Mouse (Mus musculus) embryonic facial prominence, embryonic 10.5 days (tissue): ENCODE data around the gene Ntm. TPM values are rescaled to one million over a fixed set of nuclear protein-coding genes. Genes with fewer than 3 reads are reported as not detected.

Source experiments
- DNase-seq: peaks from one replicate; pipeline ENCODE4 v3.0.0-alpha.2; 2017; ENCODE audit warnings: low spot score
- H3K27ac ChIP-seq: fragments of 300-500 bp; sonication (generic); replicated peaks from 2 replicates; pipeline ENCODE4 v1.5.1; 2016; ENCODE audit warnings: mild to moderate bottlenecking
- H3K27me3 ChIP-seq: fragments of 300-500 bp; sonication (generic); replicated peaks from 2 replicates; pipeline ENCODE4 v1.6.1; 2016; ENCODE audit warnings: low read depth, mild to moderate bottlenecking; ENCODE audit not compliant: poor library complexity, severe bottlenecking
- H3K36me3 ChIP-seq: fragments of 300-500 bp; sonication (generic); replicated peaks from 2 replicates; pipeline ENCODE4 v1.6.1; 2016; ENCODE audit warnings: mild to moderate bottlenecking, moderate library complexity
- H3K4me1 ChIP-seq: fragments of 300-500 bp; sonication (generic); 2 replicates; pipeline ENCODE4 v1.6.1; 2016
- H3K4me3 ChIP-seq: fragments of 300-500 bp; sonication (generic); 2 replicates; pipeline ENCODE4 v1.5.1; 2016; ENCODE audit warnings: mild to moderate bottlenecking, moderate library complexity
- H3K9me3 ChIP-seq: fragments of 300-500 bp; sonication (generic); 2 replicates; pipeline ENCODE4 v1.6.1; 2016; ENCODE audit warnings: mild to moderate bottlenecking
- WGBS: fragments of 180-500 bp; shearing (Covaris S2); methylation state at CpG from one replicate; pipeline ENCODE4 v1.1.7; 2016; 5-methylcytosine and 5-hydroxymethylcytosine counted together
- polyA plus RNA-seq: library from polyadenylated mRNA; unstranded; fragments of >200 nt; fragmentation: Nextera tagmentation; extraction: Ambion mirVana; gene quantifications from 2 replicates; pipeline ENCODE4 v1.2.1, GENCODE M21; 2016

Ntm gene
- polyA plus RNA-seq, 1 experiment from 2014 or later, result 8.1 TPM

DNA sequence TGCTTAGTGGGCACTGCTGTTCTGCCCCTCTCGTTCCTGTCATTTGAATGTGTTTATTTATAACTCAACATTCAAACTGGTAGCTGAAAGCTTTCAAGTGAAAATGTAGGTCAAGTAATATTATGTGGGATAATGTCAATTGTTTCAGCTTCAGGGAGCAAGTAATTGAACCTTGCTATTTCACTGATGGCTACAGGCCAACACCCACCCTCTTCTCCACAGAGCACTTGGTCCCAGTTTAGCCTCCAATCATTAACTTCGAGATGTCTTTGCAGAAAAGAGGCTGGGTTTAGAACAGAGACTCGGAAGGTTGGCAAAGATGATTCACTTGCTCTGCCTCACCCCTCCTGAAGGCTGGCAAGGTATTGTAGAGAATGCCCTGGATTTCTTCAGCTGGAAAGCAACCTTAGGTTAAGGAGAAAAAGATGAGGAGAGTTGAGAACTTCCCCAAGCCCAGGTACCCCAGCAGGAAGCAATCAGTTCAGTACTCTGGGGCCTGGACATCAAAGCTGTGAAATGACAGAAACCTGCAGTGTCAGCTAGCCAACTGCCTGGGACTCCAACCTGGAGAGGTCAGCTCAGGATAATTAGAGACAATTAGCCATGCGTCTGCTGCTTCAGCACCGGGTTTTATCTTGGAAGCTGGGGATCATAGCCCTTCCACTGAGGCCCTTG is 741.9 kb downstream of the Ntm start:
- DNase-seq, result peak; percentile 23
- H3K27me3 ChIP-seq, result 0 out of 2 replicates have a peak, but pooled peaks cover 4% of the 10 kb centered on the region
- no peaks in the 10 kb centered on the region for H3K36me3 ChIP-seq
- peaks cover 31% of the 10 kb centered on the region for H3K4me1 ChIP-seq
- WGBS, result 22% methylated on average over 5 of the region's 5 CpGs
- no peaks in the 10 kb centered on the region for H3K9me3 ChIP-seq
- no peak overlapping the region for H3K27ac ChIP-seq
- H3K4me3 ChIP-seq, result no peak overlapping the region

DNA sequence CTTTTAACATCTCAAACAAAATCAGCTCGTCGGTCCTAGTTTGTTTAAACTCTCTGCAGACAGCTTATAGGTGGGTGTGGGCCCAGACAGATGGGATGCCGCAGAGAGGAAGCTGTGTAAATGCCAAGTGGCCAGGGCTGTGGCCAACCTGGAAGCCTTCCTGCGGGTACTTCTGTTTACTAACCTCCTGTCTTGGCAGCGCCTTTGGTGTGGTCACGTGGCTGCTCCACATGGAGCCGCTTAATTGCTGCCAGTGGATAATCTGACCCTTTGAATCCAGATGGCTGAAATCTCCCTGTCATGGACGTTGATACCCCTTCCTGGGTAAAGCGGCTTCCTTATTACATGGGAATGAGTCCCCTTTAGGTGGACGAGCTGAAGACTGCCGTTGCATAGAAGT is 742.4 kb downstream of the Ntm start:
- 0 out of 2 replicates have a peak, but pooled peaks cover 4% of the 10 kb centered on the region for H3K27me3 ChIP-seq
- DNase-seq, result peak; percentile 30
- H3K9me3 ChIP-seq, result no peaks in the 10 kb centered on the region
- 38% methylated on average over 11 of the region's 11 CpGs for WGBS
- no peaks in the 10 kb centered on the region for H3K36me3 ChIP-seq
- no peak overlapping the region for H3K4me3 ChIP-seq
- peaks cover 31% of the 10 kb centered on the region for H3K4me1 ChIP-seq
- H3K27ac ChIP-seq, result no peak overlapping the region

GRCm38 (mm10) chr9:29217951-29218350 is 745.0 kb downstream of the Ntm start:
- WGBS, result 93% methylated on average over 7 of the region's 7 CpGs
- H3K4me1 ChIP-seq, result peaks cover 26% of the 10 kb centered on the region
- H3K4me3 ChIP-seq, result no peak overlapping the region
- H3K27ac ChIP-seq, result no peak overlapping the region
- H3K9me3 ChIP-seq, result no peaks in the 10 kb centered on the region
- H3K36me3 ChIP-seq, result no peaks in the 10 kb centered on the region
- 0 out of 2 replicates have a peak, but pooled peaks cover 4% of the 10 kb centered on the region for H3K27me3 ChIP-seq
- no peak for DNase-seq

GRCm38 (mm10) chr9:29216528-29216927 is 746.4 kb downstream of the Ntm start:
- Histone ChIP-seq H3K27ac (no peak overlapping the region), H3K27me3 (0 out of 2 replicates have a peak, but pooled peaks cover 4% of the 10 kb centered on the region), H3K4me1 (peaks cover 16% of the 10 kb centered on the region), H3K4me3 (no peak overlapping the region), H3K36me3 (no peaks in the 10 kb centered on the region), H3K9me3 (no peaks in the 10 kb centered on the region)
- 85% methylated on average over 8 of the region's 8 CpGs for WGBS
- DNase-seq, result no peak

DNA sequence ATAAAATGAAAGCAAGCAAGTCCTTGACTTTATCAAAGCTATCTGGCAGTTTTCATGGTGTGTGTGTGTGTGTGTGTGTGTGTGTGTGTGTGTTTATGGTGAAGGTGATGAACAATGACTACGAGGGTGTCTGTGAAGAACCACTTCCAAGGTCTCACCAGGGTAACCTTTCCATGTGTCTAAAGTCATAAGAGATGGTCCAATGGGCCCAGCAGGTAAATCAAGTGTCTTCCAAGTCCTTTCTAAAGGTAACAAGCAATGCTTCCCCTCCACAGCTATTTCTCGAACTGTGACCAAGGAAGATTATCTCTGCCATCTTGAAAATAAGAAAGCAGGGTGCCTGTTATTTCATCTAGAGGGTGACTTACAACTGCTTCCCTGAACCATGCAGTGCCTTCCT is 747.1 kb downstream of the Ntm start:
- no peaks in the 10 kb centered on the region for H3K9me3 ChIP-seq
- H3K27ac ChIP-seq, result no peak overlapping the region
- H3K27me3 ChIP-seq, result 0 out of 2 replicates have a peak, but pooled peaks cover 4% of the 10 kb centered on the region
- H3K4me1 ChIP-seq, result peaks cover 9% of the 10 kb centered on the region
- DNase-seq, result no peak
- H3K36me3 ChIP-seq, result no peaks in the 10 kb centered on the region
- H3K4me3 ChIP-seq, result no peak overlapping the region
- 83% methylated on average over 2 of the region's 2 CpGs for WGBS

DNA sequence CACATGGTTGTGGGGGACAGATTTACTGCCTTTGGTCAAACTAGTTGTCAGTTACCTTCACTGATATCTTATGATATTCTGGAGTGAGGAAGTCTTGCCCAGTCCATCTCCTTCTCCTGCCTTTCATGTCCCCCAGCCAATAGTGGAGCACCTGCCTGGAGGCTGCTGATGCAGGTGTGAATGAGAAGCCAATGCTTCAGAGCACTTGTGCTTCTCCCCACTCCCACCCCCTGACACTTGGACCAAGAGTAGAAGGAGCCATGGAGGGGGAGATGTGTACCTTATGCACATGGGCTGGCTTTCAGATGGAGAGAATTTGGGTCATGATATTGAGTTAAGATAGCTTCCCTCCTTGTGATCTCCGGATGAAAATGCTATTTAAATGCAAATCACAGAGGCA is 747.7 kb downstream of the Ntm start:
- no peaks in the 10 kb centered on the region for H3K36me3 ChIP-seq
- WGBS, result 82% methylated on average over 1 of the region's 1 CpGs
- H3K27ac ChIP-seq, result no peak overlapping the region

GRCm38 (mm10) chr9:29209243-29209642 is 753.7 kb downstream of the Ntm start:
- 88% methylated on average over 2 of the region's 2 CpGs for WGBS
- DNase-seq, result no peak
- Histone ChIP-seq H3K9me3 (no peaks in the 10 kb centered on the region), H3K36me3 (no peaks in the 10 kb centered on the region), H3K4me3 (no peak overlapping the region), H3K27ac (no peak overlapping the region), H3K4me1 (peaks cover 11% of the 10 kb centered on the region), H3K27me3 (peaks cover 9% of the 10 kb centered on the region; the same call in 1 of the 2 replicates)

More for the DNA sequence above, 747.7 kb downstream of the Ntm start:
- Histone ChIP-seq H3K27me3 (0 out of 2 replicates have a peak, but pooled peaks cover 4% of the 10 kb centered on the region), H3K4me1 (peaks cover 4% of the 10 kb centered on the region), H3K9me3 (no peaks in the 10 kb centered on the region), H3K4me3 (no peak overlapping the region)
- DNase-seq, result no peak

GRCm38 (mm10) chr9:29208142-29208541 is 754.8 kb downstream of the Ntm start:
- peak; percentile 10 for DNase-seq
- Histone ChIP-seq H3K36me3 (no peaks in the 10 kb centered on the region), H3K9me3 (no peaks in the 10 kb centered on the region), H3K4me3 (no peak overlapping the region), H3K27ac (no peak overlapping the region), H3K4me1 (peaks cover 11% of the 10 kb centered on the region), H3K27me3 (peaks cover 11% of the 10 kb centered on the region; the same call in 1 of the 2 replicates)
- WGBS, result 40% methylated on average over 5 of the region's 5 CpGs

DNA sequence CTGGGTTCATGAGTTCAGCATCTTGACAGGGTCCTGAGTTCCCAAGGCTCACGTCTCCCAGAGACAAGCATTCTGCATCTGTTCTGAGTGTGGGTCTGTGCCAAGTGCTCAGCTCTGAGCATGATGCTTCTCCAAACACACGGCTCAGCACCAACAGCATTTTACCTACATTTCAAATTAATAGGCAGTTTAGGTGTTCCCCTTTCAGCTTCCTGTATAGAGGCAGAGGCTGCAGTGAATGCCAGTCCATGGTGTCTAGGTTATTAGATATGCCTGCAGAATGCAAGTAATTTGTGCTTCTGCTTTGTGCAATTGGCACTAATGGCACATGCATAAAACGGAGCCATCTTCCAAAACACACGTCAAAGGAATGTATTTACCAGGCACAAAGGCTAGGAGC is 757.3 kb downstream of the Ntm start:
- no peaks in the 10 kb centered on the region for H3K36me3 ChIP-seq
- H3K27ac ChIP-seq, result no peak overlapping the region
- no peak for DNase-seq
- no peak overlapping the region for H3K4me3 ChIP-seq
- H3K27me3 ChIP-seq, result peaks cover 11% of the 10 kb centered on the region; the same call in 1 of the 2 replicates
- no peaks in the 10 kb centered on the region for H3K9me3 ChIP-seq
- WGBS, result 82% methylated on average over 4 of the region's 4 CpGs
- peaks cover 11% of the 10 kb centered on the region for H3K4me1 ChIP-seq

DNA sequence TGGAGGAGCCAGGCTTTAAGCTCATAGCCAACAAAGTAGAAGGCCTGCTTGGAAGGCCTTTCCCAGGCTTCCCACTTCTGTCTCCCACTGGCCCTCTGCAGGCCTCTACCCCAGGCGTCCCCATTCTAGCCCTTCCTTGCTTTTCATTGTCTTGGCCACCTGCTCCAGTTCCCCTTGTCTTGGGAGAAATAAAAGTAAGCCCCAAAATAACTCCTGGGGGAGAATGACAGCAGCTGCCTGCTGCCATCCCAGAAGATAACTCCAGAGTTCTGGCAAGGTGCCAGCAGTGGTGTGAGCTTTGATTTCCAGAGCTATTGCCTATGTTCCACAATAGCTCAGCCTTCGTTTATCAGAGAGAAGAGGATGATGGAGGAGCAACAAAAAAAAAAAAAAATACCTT is 760.7 kb downstream of the Ntm start:
- Histone ChIP-seq H3K27ac (no peak overlapping the region), H3K4me3 (no peak overlapping the region), H3K9me3 (no peaks in the 10 kb centered on the region), H3K4me1 (no peaks in the 10 kb centered on the region), H3K27me3 (peaks cover 9% of the 10 kb centered on the region; the same call in 1 of the 2 replicates), H3K36me3 (no peaks in the 10 kb centered on the region)
- WGBS, result 54% methylated on average over 2 of the region's 2 CpGs
- DNase-seq, result no peak

- DNase-seq, result peak; percentile 56
- 72% methylated on average over 14 of the region's 14 CpGs for WGBS
- Histone ChIP-seq H3K27me3 (peaks cover 9% of the 10 kb centered on the region; the same call in 1 of the 2 replicates), H3K4me1 (no peaks in the 10 kb centered on the region), H3K9me3 (no peaks in the 10 kb centered on the region), H3K36me3 (no peaks in the 10 kb centered on the region), H3K4me3 (no peak overlapping the region), H3K27ac (no peak overlapping the region)
Measured at GRCm38 (mm10) chr9:29201163-29202053, 761.5 kb downstream of the Ntm start.

GRCm38 (mm10) chr9:29197046-29197445 is 765.9 kb downstream of the Ntm start:
- Histone ChIP-seq H3K4me3 (no peak overlapping the region), H3K36me3 (no peaks in the 10 kb centered on the region), H3K27me3 (no peaks in the 10 kb centered on the region), H3K27ac (no peak overlapping the region), H3K4me1 (peaks cover 6% of the 10 kb centered on the region), H3K9me3 (no peaks in the 10 kb centered on the region)
- DNase-seq, result no peak
- WGBS, result 87% methylated on average over 3 of the region's 3 CpGs
